Mouse (Mus musculus): ENCODE measurements around the gene Olfr466. TPM values are rescaled to one million over a fixed set of nuclear protein-coding genes. Genes with fewer than 3 reads are reported as not detected.

Gene Olfr466
- polyA plus RNA-seq, 1 experiment from 2014 or later, result not detected

DNA sequence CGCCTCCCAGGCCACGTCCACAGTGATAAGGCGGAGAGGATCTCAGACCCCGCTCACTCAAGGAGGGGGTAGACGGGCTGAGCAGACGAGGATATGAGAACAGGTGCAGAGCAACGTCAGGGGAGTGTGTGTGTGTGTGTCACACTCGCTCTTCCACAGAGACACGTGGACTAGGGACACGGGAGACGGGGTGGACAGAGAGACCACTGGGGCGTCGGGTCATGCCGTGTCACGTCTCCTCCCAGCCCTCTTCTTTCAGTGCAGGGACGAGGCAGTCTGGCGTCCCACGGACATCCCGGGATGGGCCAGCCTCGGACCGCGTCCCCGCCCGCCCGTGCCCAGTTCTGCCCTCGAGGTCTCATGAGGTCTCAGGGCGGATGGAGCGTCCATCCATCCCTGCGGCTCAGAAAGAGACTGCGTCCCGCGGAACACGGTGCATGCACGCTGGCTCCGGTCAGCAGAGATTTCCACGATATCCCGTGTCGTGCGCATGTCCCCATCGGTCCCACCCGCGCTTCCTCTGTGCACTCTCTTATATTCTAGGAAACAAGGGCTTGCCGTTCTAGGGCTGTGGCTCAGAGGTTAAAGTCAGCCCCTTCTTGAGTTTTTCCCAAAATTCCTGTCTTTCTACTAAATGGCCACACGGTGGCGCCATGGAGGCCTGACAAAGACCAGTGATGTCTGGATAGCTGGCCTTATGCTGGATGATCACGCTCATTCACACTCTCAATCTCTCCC lies 25.9 kb downstream of the Olfr466 start:
- WGBS, result 21% methylated on average over 45 of the region's 46 CpGs
- Histone ChIP-seq H3K27ac (no peak overlapping the region), H3K4me2 (replicated peaks) (peak overlapping the region; percentile 62), H3K36me3 (no peaks in the 10 kb centered on the region), H3K9me3 (no peaks in the 10 kb centered on the region), H3K4me1 (replicated peaks) (0 out of 2 replicates have a peak, but pooled peaks cover 3% of the 10 kb centered on the region), H3K9ac (no peak overlapping the region), H3K4me3 (replicated peaks) (peak overlapping the region; percentile 21), H3K27me3 (replicated peaks) (no peaks in the 10 kb centered on the region)
- peak; percentile 61 for ATAC-seq

DNA sequence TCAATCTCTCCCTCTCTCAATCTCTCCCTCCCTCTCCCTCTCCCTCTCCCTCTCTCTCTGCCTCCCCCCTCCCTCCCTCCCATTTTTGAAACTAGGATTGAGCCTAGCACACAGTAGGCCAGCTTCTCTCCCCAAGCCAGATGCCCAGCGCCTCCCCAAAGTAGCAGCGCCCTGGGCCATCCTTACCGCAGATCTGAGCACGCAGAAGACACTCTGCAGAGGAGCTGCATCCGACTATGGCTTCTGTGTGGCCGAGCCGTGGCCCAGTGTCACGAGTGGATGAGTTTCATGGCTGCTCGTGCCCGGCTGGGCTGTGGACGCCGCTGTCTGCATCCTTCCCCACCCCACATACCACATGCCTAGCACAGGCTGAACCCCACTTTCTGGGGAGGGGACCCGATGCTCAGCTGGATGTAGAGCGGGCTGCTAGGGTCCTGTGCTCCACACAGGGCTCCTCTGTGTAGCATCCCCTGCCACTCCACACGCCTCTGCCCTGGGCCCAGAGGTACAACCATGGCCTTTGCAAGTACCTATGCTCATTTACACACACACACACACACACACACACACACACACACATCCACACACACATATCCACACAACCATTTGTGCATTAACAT lies 26.5 kb downstream of the Olfr466 start:
- H3K36me3 ChIP-seq, result no peaks in the 10 kb centered on the region
- H3K9ac ChIP-seq, result no peak overlapping the region
- WGBS, result 52% methylated on average over 15 of the region's 15 CpGs
- no peak overlapping the region for H3K4me2 ChIP-seq (replicated peaks)
- no peak for ATAC-seq
- no peaks in the 10 kb centered on the region for H3K9me3 ChIP-seq
- H3K27me3 ChIP-seq (replicated peaks), result no peaks in the 10 kb centered on the region
- no peak overlapping the region for H3K4me3 ChIP-seq (replicated peaks)
- no peak overlapping the region for H3K27ac ChIP-seq
- 0 out of 2 replicates have a peak, but pooled peaks cover 3% of the 10 kb centered on the region for H3K4me1 ChIP-seq (replicated peaks)

DNA sequence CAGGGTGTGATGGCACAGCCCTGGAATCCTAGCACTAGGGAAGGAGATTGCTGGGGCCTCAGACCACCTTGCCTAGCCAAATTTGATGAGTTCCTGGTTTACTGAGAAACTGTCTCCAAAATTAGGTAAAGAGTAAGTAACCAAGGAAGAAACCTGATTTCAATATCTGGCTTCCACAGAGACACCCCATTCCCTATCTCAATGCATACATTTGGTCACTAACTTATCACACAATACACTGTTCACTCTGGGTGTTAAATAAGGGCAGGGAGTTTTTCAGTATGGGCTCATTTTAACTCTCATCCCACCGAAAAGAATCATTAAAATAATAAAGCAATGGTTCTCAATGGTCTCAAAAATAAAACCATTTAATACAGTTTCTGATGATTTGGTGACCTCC lies 50.6 kb downstream of the Olfr466 start:
- Histone ChIP-seq H3K4me1 (replicated peaks) (no peaks in the 10 kb centered on the region), H3K36me3 (no peaks in the 10 kb centered on the region), H3K27ac (no peak overlapping the region), H3K4me3 (replicated peaks) (no peak overlapping the region), H3K4me2 (replicated peaks) (no peak overlapping the region), H3K9me3 (no peaks in the 10 kb centered on the region), H3K27me3 (replicated peaks) (no peaks in the 10 kb centered on the region), H3K9ac (no peak overlapping the region)
- ATAC-seq, result no peak
- WGBS, result 64% methylated on average over 1 of the region's 1 CpGs

Other genes starting within 250 kb of the Olfr466 start
- gene Cntnap3, start 246.3 kb upstream of the Olfr466 start, polyA plus RNA-seq (2015; fragmentation: Nextera tagmentation; extraction: Ambion mirVana), result 0.97 and 1.2 TPM in 2 replicates
- gene Spata31, start 232.8 kb upstream of the Olfr466 start, polyA plus RNA-seq (2015; fragmentation: Nextera tagmentation; extraction: Ambion mirVana), result not detected in 2 replicates
- gene Spata31d1c, start 117.2 kb upstream of the Olfr466 start, polyA plus RNA-seq (2015; fragmentation: Nextera tagmentation; extraction: Ambion mirVana), result not detected in 2 replicates
- not detected in 2 replicates for gene Prss47, start 97.5 kb upstream of the Olfr466 start, polyA plus RNA-seq (2015; fragmentation: Nextera tagmentation; extraction: Ambion mirVana)
- 53.0 and 60.1 TPM in 2 replicates for gene Mfsd14b, start 37.3 kb upstream of the Olfr466 start, polyA plus RNA-seq (2015; fragmentation: Nextera tagmentation; extraction: Ambion mirVana)
- not detected in 2 replicates for gene Olfr465-ps1, start 12.2 kb upstream of the Olfr466 start, polyA plus RNA-seq (2015; fragmentation: Nextera tagmentation; extraction: Ambion mirVana)
- gene Nlrp4f, start 55.7 kb downstream of the Olfr466 start, polyA plus RNA-seq (2015; fragmentation: Nextera tagmentation; extraction: Ambion mirVana), result 0.19 TPM in 1 of 2 replicates, not detected in the other
- not detected in 2 replicates for gene Gm10775, start 109.3 kb downstream of the Olfr466 start, polyA plus RNA-seq (2015; fragmentation: Nextera tagmentation; extraction: Ambion mirVana)
- gene Zfp369, start 128.6 kb downstream of the Olfr466 start, polyA plus RNA-seq (2015; fragmentation: Nextera tagmentation; extraction: Ambion mirVana), result 8.1 and 9.4 TPM in 2 replicates